Mouse (Mus musculus): ENCODE measurements around the gene Prkar2a. TPM values are rescaled to one million over a fixed set of nuclear protein-coding genes. Genes with fewer than 3 reads are reported as not detected.

The Prkar2a gene
- total RNA-seq, 4 experiments from 2014 or later = 29.9 to 45.0 (median 33.7) TPM

GRCm38 (mm10) chr9:108752142-108752920 is 63.2 kb downstream of the Prkar2a start:
- no peak for DNase-seq

GRCm38 (mm10) chr9:108753326-108753725 is 64.2 kb downstream of the Prkar2a start:
- DNase-seq = peak; percentile 38

GRCm38 (mm10) chr9:108753976-108754375 is 64.9 kb downstream of the Prkar2a start:
- no peak for DNase-seq

GRCm38 (mm10) chr9:108754423-108754822 is 65.3 kb downstream of the Prkar2a start:
- DNase-seq = no peak

- no peak for DNase-seq
Observed at GRCm38 (mm10) chr9:108757406-108757805, 68.3 kb downstream of the Prkar2a start.

- DNase-seq = no peak
Observed at GRCm38 (mm10) chr9:108759121-108759520, 70.0 kb downstream of the Prkar2a start.

GRCm38 (mm10) chr9:108759805-108760204 is 70.7 kb downstream of the Prkar2a start:
- DNase-seq = no peak

- DNase-seq = no peak
Observed at GRCm38 (mm10) chr9:108761561-108761960, 72.4 kb downstream of the Prkar2a start.

GRCm38 (mm10) chr9:108764971-108765370 is 75.9 kb downstream of the Prkar2a start:
- DNase-seq = no peak

GRCm38 (mm10) chr9:108776614-108777013 is 87.5 kb downstream of the Prkar2a start:
- DNase-seq = no peak

- DNase-seq = no peak
Observed at GRCm38 (mm10) chr9:108777276-108777675, 88.2 kb downstream of the Prkar2a start.

GRCm38 (mm10) chr9:108780959-108781358 is 91.8 kb downstream of the Prkar2a start:
- DNase-seq = no peak

- DNase-seq = no peak
Observed at GRCm38 (mm10) chr9:108781891-108782290, 92.8 kb downstream of the Prkar2a start.

GRCm38 (mm10) chr9:108782836-108783547 is 93.9 kb downstream of the Prkar2a start:
- no peak for DNase-seq

- DNase-seq = peak; percentile 98
Observed at GRCm38 (mm10) chr9:108783548-108784463, 94.7 kb downstream of the Prkar2a start, which contains the start of gene Ip6k2. TSS of gene Ip6k2 (plus strand) at chr9:108783796.

- no peak for DNase-seq
Observed at GRCm38 (mm10) chr9:108785416-108785815, 96.3 kb downstream of the Prkar2a start.

- DNase-seq = no peak
Observed at GRCm38 (mm10) chr9:108786494-108786893, 97.4 kb downstream of the Prkar2a start.

- DNase-seq = no peak
Observed at GRCm38 (mm10) chr9:108787080-108787479, 98.0 kb downstream of the Prkar2a start.

GRCm38 (mm10) chr9:108788713-108789112 is 99.6 kb downstream of the Prkar2a start:
- no peak for DNase-seq

- DNase-seq = no peak
Observed at GRCm38 (mm10) chr9:108792307-108792706, 103.2 kb downstream of the Prkar2a start.

GRCm38 (mm10) chr9:108792730-108793129 is 103.6 kb downstream of the Prkar2a start:
- no peak for DNase-seq

GRCm38 (mm10) chr9:108795281-108795680 is 106.2 kb downstream of the Prkar2a start:
- DNase-seq = no peak

- DNase-seq = peak; percentile 61
Observed at GRCm38 (mm10) chr9:108795762-108796161, 106.6 kb downstream of the Prkar2a start.
